Mouse (Mus musculus) myocyte (in vitro differentiated cells): ENCODE measurements around the gene Tlr12.

Experiments
- E2F4 ChIP-seq: IDR thresholded peaks from one replicate; pipeline ENCODE4 v1.6.1; 2011; ENCODE audit warnings: mild to moderate bottlenecking, control low read depth, moderate library complexity; ENCODE audit not compliant: insufficient read depth
- MAX ChIP-seq: IDR thresholded peaks from one replicate; pipeline ENCODE4 v1.6.1; 2011; ENCODE audit warnings: low read depth, mild to moderate bottlenecking, control low read depth
- MYOD1 ChIP-seq, 3 experiments: IDR thresholded peaks; one replicate each; pipeline ENCODE4 v1.6.1; 2011; ENCODE audit warnings: control low read depth in 2 of 3, low read depth in 2 of 3, mild to moderate bottlenecking in 2 of 3, moderate library complexity in 1 of 3; ENCODE audit not compliant: insufficient read length in 2 of 3, control insufficient read depth in 1 of 3
- POLR2A ChIP-seq: IDR thresholded peaks from one replicate; pipeline ENCODE4 v1.6.1; 2011; ENCODE audit warnings: low read depth, mild to moderate bottlenecking, control low read depth, moderate library complexity; ENCODE audit not compliant: insufficient read length
- POLR2AphosphoS2 ChIP-seq: IDR thresholded peaks from one replicate; pipeline ENCODE4 v1.6.1; 2011; ENCODE audit warnings: low read depth, control low read depth; ENCODE audit not compliant: insufficient read length
- SRF ChIP-seq: IDR thresholded peaks from one replicate; pipeline ENCODE4 v1.6.1; 2011; ENCODE audit warnings: low read depth; ENCODE audit not compliant: control insufficient read depth, insufficient read length
- TCF12 ChIP-seq: IDR thresholded peaks from one replicate; pipeline ENCODE4 v1.6.1; 2011; ENCODE audit warnings: mild to moderate bottlenecking, control low read depth; ENCODE audit not compliant: poor library complexity, insufficient read depth, severe bottlenecking
- TCF3 ChIP-seq: IDR thresholded peaks from one replicate; pipeline ENCODE4 v1.6.1; 2011; ENCODE audit warnings: low read depth, control low read depth; ENCODE audit not compliant: insufficient read length
- USF1 ChIP-seq: IDR thresholded peaks from one replicate; pipeline ENCODE4 v1.6.1; 2011; ENCODE audit warnings: low read depth, mild to moderate bottlenecking, control low read depth, moderate library complexity

- TF ChIP-seq MYOD1 (IDR thresholded peaks at IDR 0.05; ENCODE audit: control insufficient read depth in 1 of 3, insufficient read length in 2 of 3, low read depth in 2 of 3) (no peak), POLR2A (no peak), USF1 (no peak), TCF3 (no peak), MAX (no peak), TCF12 (no peak), POLR2AphosphoS2 (no peak), E2F4 (no peak), SRF (no peak)
Measured at GRCm38 (mm10) chr4:128638265-128638923, 20.0 kb upstream of the Tlr12 start.
